In genomic region chr1:86343969-86344861, GRCm38 (mm10) we compare ENCODE assay signal across 1 mouse cellular context.
TF ChIP-seq lines count a peak whose summit lies in the region.

No protein-coding gene starts in this region.

TF ChIP-seq in MEL, 35 proteins besides CTCF, POLR2A, EP300 and RAD21 (continued from another document):
- TF ChIP-seq USF1 (IDR thresholded peaks at IDR 0.05; ENCODE audit: low read depth, low read length): no peak
- TF ChIP-seq POLR2AphosphoS2 (IDR thresholded peaks at IDR 0.05; ENCODE audit: low read length): peak; percentile 99
- TF ChIP-seq GATA1 (IDR thresholded peaks at IDR 0.05; ENCODE audit: low read depth, low read length): no peak
- no peak for TF ChIP-seq TAL1 (IDR thresholded peaks at IDR 0.05; ENCODE audit: low read length)
- TF ChIP-seq ZNF384 (IDR thresholded peaks at IDR 0.05; ENCODE audit: low read depth, low read length): no peak
- no peak for TF ChIP-seq MAX (IDR thresholded peaks at IDR 0.05; ENCODE audit: low read length)
- TF ChIP-seq ELF1 (IDR thresholded peaks at IDR 0.05; ENCODE audit: low read depth, low read length): peak; percentile 79; the same call in 1 of the 2 replicates
- TF ChIP-seq ETS1 (IDR thresholded peaks at IDR 0.05; ENCODE audit: low read depth, low read length): peak; percentile 52
- no peak for TF ChIP-seq MYC (IDR thresholded peaks at IDR 0.05; ENCODE audit: low read depth, low read length)
- TF ChIP-seq TCF12 (IDR thresholded peaks at IDR 0.05; ENCODE audit: low read depth, low read length): no peak
- TF ChIP-seq SMC3 (IDR thresholded peaks at IDR 0.05; ENCODE audit: low read depth, low read length): peak; percentile 43
- TF ChIP-seq USF2 (IDR thresholded peaks at IDR 0.05; ENCODE audit: borderline replicate concordance in 1 of 2, insufficient read depth in 1 of 2, low read depth in 1 of 2, low read length in 2 of 2): no peak
- TF ChIP-seq POLR2AphosphoS5 (IDR thresholded peaks at IDR 0.05; ENCODE audit: borderline replicate concordance, low read depth, low read length): peak; percentile 91; the same call in 1 of the 2 replicates
- no peak for TF ChIP-seq CHD1 (IDR thresholded peaks at IDR 0.05; ENCODE audit: low read depth, low read length)
- peak; percentile 56 for TF ChIP-seq SIN3A (IDR thresholded peaks at IDR 0.05; ENCODE audit: low read length)
- TF ChIP-seq RCOR1 (IDR thresholded peaks at IDR 0.05; ENCODE audit: low read depth, low read length): peak; percentile 50; the same call in 1 of the 2 replicates
- peak; percentile 48 for TF ChIP-seq MYB (IDR thresholded peaks at IDR 0.05; ENCODE audit: low read depth, low read length)
- TF ChIP-seq E2F4 (IDR thresholded peaks at IDR 0.05; ENCODE audit: borderline replicate concordance, low read depth, low read length): no peak
- no peak for TF ChIP-seq TBP (IDR thresholded peaks at IDR 0.05; ENCODE audit: low read depth, low read length)
- TF ChIP-seq KAT2A (conservative IDR thresholded peaks at IDR 0.05; ENCODE audit: low read depth, low read length): no peak
- peak; percentile 81 for TF ChIP-seq CHD2 (IDR thresholded peaks at IDR 0.05; ENCODE audit: low read length)
